Mouse (Mus musculus) stomach, embryonic 16.5 days (tissue): ENCODE measurements around the gene Olfr1377. TPM values are rescaled to one million over a fixed set of nuclear protein-coding genes. Genes with fewer than 3 reads are reported as not detected.

ENCODE experiments used
- ATAC-seq: fragments of 200-750 bp; cut with Nextera tagmentation; 2 replicates; pipeline ENCODE4 v1.8.0; 2017; ENCODE audit warnings: moderate number of reproducible peaks, moderate TSS enrichment; ENCODE audit not compliant: insufficient read depth, low FRiP score
- H3K27ac ChIP-seq: fragments of 300-500 bp; sonication (generic); 2 replicates; pipeline ENCODE4 v1.5.1; 2014; ENCODE audit warnings: low read length
- H3K27me3 ChIP-seq: fragments of 300-500 bp; sonication (generic); 2 replicates; pipeline ENCODE4 v1.6.1; 2014; ENCODE audit warnings: low read length, control low read depth, mixed read lengths; ENCODE audit not compliant: control insufficient read depth, insufficient read depth
- H3K36me3 ChIP-seq: fragments of 300-500 bp; sonication (generic); 2 replicates; pipeline ENCODE4 v1.6.1; 2014; ENCODE audit warnings: low read length; ENCODE audit not compliant: control insufficient read depth, insufficient read depth
- H3K4me1 ChIP-seq: fragments of 300-500 bp; sonication (generic); 2 replicates; pipeline ENCODE4 v1.6.1; 2014; ENCODE audit warnings: low read length, control low read depth, mixed read lengths; ENCODE audit not compliant: control insufficient read depth, insufficient read depth
- H3K4me2 ChIP-seq: fragments of 300-500 bp; sonication (generic); 2 replicates; pipeline ENCODE4 v1.6.1; 2014; ENCODE audit warnings: low read depth, low read length, mixed read lengths
- H3K4me3 ChIP-seq: fragments of 300-500 bp; sonication (generic); replicated peaks from 2 replicates; pipeline ENCODE4 v1.5.1; 2014; ENCODE audit warnings: mild to moderate bottlenecking, low read length
- H3K9ac ChIP-seq: fragments of 300-500 bp; sonication (generic); 2 replicates; pipeline ENCODE4 v1.6.1; 2014; ENCODE audit warnings: low read length
- H3K9me3 ChIP-seq: fragments of 300-500 bp; sonication (generic); replicated peaks from 2 replicates; pipeline ENCODE4 v1.6.1; 2016; ENCODE audit warnings: low read length, control low read depth; ENCODE audit not compliant: control insufficient read depth
- WGBS: fragments of 180-500 bp; shearing (Covaris S2); extraction: QIAGEN DNeasy Blood & Tissue Kit; methylation state at CpG from one replicate; pipeline ENCODE4 v1.1.7; 2014; 5-methylcytosine and 5-hydroxymethylcytosine counted together
- polyA plus RNA-seq: library from polyadenylated mRNA; unstranded; fragments of >200 nt; fragmentation: Nextera tagmentation; extraction: Ambion mirVana; gene quantifications from 2 replicates; pipeline ENCODE4 v1.2.1, GENCODE M21; 2015

Gene Olfr1377
- not detected in 2 replicates for polyA plus RNA-seq

- H3K27me3 ChIP-seq, result no peaks in the 10 kb centered on the region
- H3K4me1 ChIP-seq, result no peaks in the 10 kb centered on the region
- no peak for ATAC-seq
- H3K27ac ChIP-seq, result no peak within 1 kb of the TSS
- no peak within 1 kb of the TSS for H3K4me3 ChIP-seq
- H3K9ac ChIP-seq, result no peak within 1 kb of the TSS
- WGBS, result 66% methylated on average over 5 of the region's 5 CpGs
- no peaks in the 10 kb centered on the region for H3K9me3 ChIP-seq
- H3K36me3 ChIP-seq, result no peaks in the 10 kb centered on the region
- no peak within 1 kb of the TSS for H3K4me2 ChIP-seq
Observed at GRCm38 (mm10) chr11:50981667-50982066, at the start of gene Olfr1377. TSS of gene Olfr1377 (plus strand) at chr11:50981967.

- Histone ChIP-seq H3K4me2 (peak overlapping the region; percentile 88), H3K4me3 (no peak overlapping the region), H3K9ac (no peak overlapping the region), H3K27ac (no peak overlapping the region), H3K27me3 (no peaks in the 10 kb centered on the region), H3K36me3 (no peaks in the 10 kb centered on the region), H3K9me3 (no peaks in the 10 kb centered on the region), H3K4me1 (peaks cover 4% of the 10 kb centered on the region; the same call in 1 of the 2 replicates)
- 69% methylated on average over 1 of the region's 1 CpGs for WGBS
- ATAC-seq, result no peak
Observed at GRCm38 (mm10) chr11:50932040-50932439, 49.7 kb upstream of the Olfr1377 start.

- H3K27me3 ChIP-seq, result no peaks in the 10 kb centered on the region
- H3K9ac ChIP-seq, result no peak overlapping the region
- no peaks in the 10 kb centered on the region for H3K36me3 ChIP-seq
- H3K27ac ChIP-seq, result no peak overlapping the region
- WGBS, result 77% methylated on average over 8 of the region's 8 CpGs
- no peak for ATAC-seq
- H3K4me1 ChIP-seq, result no peaks in the 10 kb centered on the region
- no peaks in the 10 kb centered on the region for H3K9me3 ChIP-seq
- no peak overlapping the region for H3K4me2 ChIP-seq
- H3K4me3 ChIP-seq, result no peak overlapping the region
Observed at GRCm38 (mm10) chr11:50938435-50938834, 43.3 kb upstream of the Olfr1377 start.

GRCm38 (mm10) chr11:50939621-50940366 is 42.0 kb upstream of the Olfr1377 start:
- no peak overlapping the region for H3K9ac ChIP-seq
- H3K4me2 ChIP-seq, result no peak overlapping the region
- no peaks in the 10 kb centered on the region for H3K36me3 ChIP-seq
- ATAC-seq, result no peak
- no peak overlapping the region for H3K4me3 ChIP-seq
- 36% methylated on average over 14 of the region's 14 CpGs for WGBS
- H3K4me1 ChIP-seq, result no peaks in the 10 kb centered on the region
- H3K27me3 ChIP-seq, result no peaks in the 10 kb centered on the region
- H3K9me3 ChIP-seq, result no peaks in the 10 kb centered on the region
- H3K27ac ChIP-seq, result no peak overlapping the region

GRCm38 (mm10) chr11:50942386-50942785 is 39.4 kb upstream of the Olfr1377 start:
- no peak for ATAC-seq
- H3K36me3 ChIP-seq, result no peaks in the 10 kb centered on the region
- no peak overlapping the region for H3K4me3 ChIP-seq
- H3K9me3 ChIP-seq, result no peaks in the 10 kb centered on the region
- H3K4me2 ChIP-seq, result no peak overlapping the region
- no peaks in the 10 kb centered on the region for H3K27me3 ChIP-seq
- no peaks in the 10 kb centered on the region for H3K4me1 ChIP-seq
- no peak overlapping the region for H3K9ac ChIP-seq
- WGBS, result 65% methylated on average over 12 of the region's 12 CpGs
- no peak overlapping the region for H3K27ac ChIP-seq

- ATAC-seq, result no peak
- 76% methylated on average over 14 of the region's 14 CpGs for WGBS
- H3K9ac ChIP-seq, result no peak within 1 kb of the TSS
Observed at GRCm38 (mm10) chr11:50943506-50943905, 38.3 kb upstream of the Olfr1377 start, which contains the start of gene 4933414I15Rik. TSS of gene 4933414I15Rik (minus strand) at chr11:50943765.

GRCm38 (mm10) chr11:50952290-50952689 is 29.5 kb upstream of the Olfr1377 start:
- Histone ChIP-seq H3K4me2 (no peak overlapping the region), H3K9ac (no peak overlapping the region), H3K27ac (no peak overlapping the region), H3K36me3 (no peaks in the 10 kb centered on the region), H3K4me3 (no peak overlapping the region), H3K27me3 (no peaks in the 10 kb centered on the region), H3K4me1 (no peaks in the 10 kb centered on the region), H3K9me3 (no peaks in the 10 kb centered on the region)
- WGBS, result 65% methylated on average over 14 of the region's 14 CpGs
- ATAC-seq, result no peak

More at GRCm38 (mm10) chr11:50943506-50943905, 38.3 kb upstream of the Olfr1377 start, which contains the start of gene 4933414I15Rik:
- Histone ChIP-seq H3K36me3 (no peaks in the 10 kb centered on the region), H3K27ac (no peak within 1 kb of the TSS), H3K4me3 (no peak within 1 kb of the TSS), H3K4me2 (no peak within 1 kb of the TSS), H3K27me3 (no peaks in the 10 kb centered on the region), H3K4me1 (no peaks in the 10 kb centered on the region), H3K9me3 (no peaks in the 10 kb centered on the region)

GRCm38 (mm10) chr11:50953665-50954064 is 28.1 kb upstream of the Olfr1377 start, which contains the start of gene Prop1:
TSS of gene Prop1 (minus strand) at chr11:50953765.
- no peak within 1 kb of the TSS for H3K9ac ChIP-seq
- WGBS, result 62% methylated on average over 6 of the region's 6 CpGs
- H3K4me2 ChIP-seq, result no peak within 1 kb of the TSS
- no peaks in the 10 kb centered on the region for H3K9me3 ChIP-seq
- no peaks in the 10 kb centered on the region for H3K4me1 ChIP-seq
- no peak for ATAC-seq
- no peaks in the 10 kb centered on the region for H3K36me3 ChIP-seq
- H3K4me3 ChIP-seq, result no peak within 1 kb of the TSS
- no peaks in the 10 kb centered on the region for H3K27me3 ChIP-seq
- H3K27ac ChIP-seq, result no peak within 1 kb of the TSS

- H3K9me3 ChIP-seq, result no peaks in the 10 kb centered on the region
- no peaks in the 10 kb centered on the region for H3K36me3 ChIP-seq
- 73% methylated on average over 2 of the region's 2 CpGs for WGBS
- ATAC-seq, result no peak
- no peaks in the 10 kb centered on the region for H3K4me1 ChIP-seq
- no peak overlapping the region for H3K4me3 ChIP-seq
- no peak overlapping the region for H3K9ac ChIP-seq
- H3K4me2 ChIP-seq, result no peak overlapping the region
- no peaks in the 10 kb centered on the region for H3K27me3 ChIP-seq
- no peak overlapping the region for H3K27ac ChIP-seq
Observed at GRCm38 (mm10) chr11:50964886-50965285, 16.9 kb upstream of the Olfr1377 start.
